Mouse (Mus musculus) cerebellum, adult 11 months (tissue): ENCODE measurements around the gene Cd300lf.
A peak's percentile ranks its signal among the peaks of the same experiment; 100 is the strongest.

ENCODE experiments used
- DNase-seq: peaks from one replicate; pipeline ENCODE4 v3.0.0; 2022

Gene Cd300lf

GRCm38 (mm10) chr11:115133800-115134199, at the start of gene Cd300lf:
Cd300lf (minus strand) TSS chr11:115133992.
- DNase-seq: no peak

- DNase-seq: peak; percentile 80
Measured at GRCm38 (mm10) chr11:115181913-115182638, 48.3 kb upstream of the Cd300lf start.

GRCm38 (mm10) chr11:115179881-115180280, 46.1 kb upstream of the Cd300lf start:
- DNase-seq: no peak

- no peak for DNase-seq
Measured at GRCm38 (mm10) chr11:115179191-115179590, 45.4 kb upstream of the Cd300lf start.

- DNase-seq: no peak
Measured at GRCm38 (mm10) chr11:115178766-115179165, 45.0 kb upstream of the Cd300lf start.

- no peak for DNase-seq
Measured at GRCm38 (mm10) chr11:115177559-115178195, 43.9 kb upstream of the Cd300lf start.

GRCm38 (mm10) chr11:115176399-115177190, 42.8 kb upstream of the Cd300lf start:
- DNase-seq: no peak

GRCm38 (mm10) chr11:115173549-115174339, 40.0 kb upstream of the Cd300lf start:
- DNase-seq: no peak

GRCm38 (mm10) chr11:115172825-115173287, 39.1 kb upstream of the Cd300lf start:
- no peak for DNase-seq

GRCm38 (mm10) chr11:115171125-115171524, 37.3 kb upstream of the Cd300lf start:
- DNase-seq: peak; percentile 61

GRCm38 (mm10) chr11:115169430-115169829, 35.6 kb upstream of the Cd300lf start:
- DNase-seq: no peak

GRCm38 (mm10) chr11:115167631-115168249, 33.9 kb upstream of the Cd300lf start:
- no peak for DNase-seq

GRCm38 (mm10) chr11:115166776-115167175, 33.0 kb upstream of the Cd300lf start:
- DNase-seq: no peak

GRCm38 (mm10) chr11:115164976-115165374, 31.2 kb upstream of the Cd300lf start:
- DNase-seq: peak; percentile 56

- no peak for DNase-seq
Measured at GRCm38 (mm10) chr11:115164341-115164975, 30.7 kb upstream of the Cd300lf start.

GRCm38 (mm10) chr11:115163568-115164150, 29.9 kb upstream of the Cd300lf start:
- DNase-seq: no peak

- DNase-seq: peak; percentile 99
Measured at GRCm38 (mm10) chr11:115162832-115163480, 29.2 kb upstream of the Cd300lf start, which contains the start of gene Slc9a3r1. Slc9a3r1 (plus strand) TSS chr11:115163341.

- DNase-seq: peak; percentile 18
Measured at GRCm38 (mm10) chr11:115162205-115162601, 28.4 kb upstream of the Cd300lf start.

GRCm38 (mm10) chr11:115161578-115162204, 27.9 kb upstream of the Cd300lf start:
- DNase-seq: peak; percentile 12
